Mouse (Mus musculus) adrenal gland, postnatal 14 days (tissue): ENCODE data around the gene Kank4. TPM values are rescaled to one million over a fixed set of nuclear protein-coding genes. Genes with fewer than 3 reads are reported as not detected.
"Not testable (repeated sequence)": the region's sequence is repeated elsewhere in the genome, so short reads cannot be mapped to it uniquely, and the experiment has no call there.

ENCODE experiments used
- DNase-seq: peaks from one replicate; pipeline ENCODE4 v3.0.0; 2021; ENCODE audit warnings: mixed read lengths
- total RNA-seq: library from RNA; stranded (reverse); gene quantifications from 2 replicates; pipeline ENCODE4 v1.2.3, GENCODE M21; 2021

The Kank4 gene
- total RNA-seq, 1 experiment from 2014 or later: 2.4 TPM

DNA sequence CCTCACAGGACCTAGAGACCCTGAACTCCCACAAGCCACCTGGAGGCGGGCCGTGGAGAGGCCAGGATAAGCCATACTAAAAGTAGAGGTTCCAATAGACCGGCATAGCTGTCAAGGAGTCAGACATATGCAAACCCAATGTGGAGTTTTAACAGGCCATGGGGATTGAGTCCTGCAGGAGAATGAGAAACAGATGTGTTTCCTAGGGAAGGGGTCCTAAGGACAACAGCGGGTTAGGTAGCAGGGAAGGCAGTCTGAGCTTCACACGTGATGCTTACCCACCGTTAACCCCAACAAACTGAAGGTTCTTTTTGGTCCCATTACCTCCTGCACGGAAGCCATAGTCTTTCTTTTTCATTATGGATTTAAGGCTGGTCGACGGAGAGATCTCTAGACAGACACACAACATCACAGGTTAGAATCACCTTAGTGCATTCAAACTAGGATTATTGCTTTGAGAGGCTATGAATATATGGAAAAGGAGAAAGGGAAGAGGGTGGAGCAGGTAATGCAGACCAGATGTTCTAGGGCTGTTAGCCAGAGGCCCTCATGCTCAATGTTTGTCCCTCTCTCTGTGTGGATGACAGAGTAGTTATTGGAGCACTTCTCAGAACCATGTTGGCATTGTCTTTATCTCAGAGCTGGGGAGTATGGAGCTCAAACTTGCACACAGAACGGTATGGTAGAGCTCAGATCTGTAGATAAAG is 40.5 kb downstream of the Kank4 start:
- DNase-seq: no peak

- DNase-seq: no peak
Measured at GRCm38 (mm10) chr4:98773785-98774184, 43.6 kb downstream of the Kank4 start.

DNA sequence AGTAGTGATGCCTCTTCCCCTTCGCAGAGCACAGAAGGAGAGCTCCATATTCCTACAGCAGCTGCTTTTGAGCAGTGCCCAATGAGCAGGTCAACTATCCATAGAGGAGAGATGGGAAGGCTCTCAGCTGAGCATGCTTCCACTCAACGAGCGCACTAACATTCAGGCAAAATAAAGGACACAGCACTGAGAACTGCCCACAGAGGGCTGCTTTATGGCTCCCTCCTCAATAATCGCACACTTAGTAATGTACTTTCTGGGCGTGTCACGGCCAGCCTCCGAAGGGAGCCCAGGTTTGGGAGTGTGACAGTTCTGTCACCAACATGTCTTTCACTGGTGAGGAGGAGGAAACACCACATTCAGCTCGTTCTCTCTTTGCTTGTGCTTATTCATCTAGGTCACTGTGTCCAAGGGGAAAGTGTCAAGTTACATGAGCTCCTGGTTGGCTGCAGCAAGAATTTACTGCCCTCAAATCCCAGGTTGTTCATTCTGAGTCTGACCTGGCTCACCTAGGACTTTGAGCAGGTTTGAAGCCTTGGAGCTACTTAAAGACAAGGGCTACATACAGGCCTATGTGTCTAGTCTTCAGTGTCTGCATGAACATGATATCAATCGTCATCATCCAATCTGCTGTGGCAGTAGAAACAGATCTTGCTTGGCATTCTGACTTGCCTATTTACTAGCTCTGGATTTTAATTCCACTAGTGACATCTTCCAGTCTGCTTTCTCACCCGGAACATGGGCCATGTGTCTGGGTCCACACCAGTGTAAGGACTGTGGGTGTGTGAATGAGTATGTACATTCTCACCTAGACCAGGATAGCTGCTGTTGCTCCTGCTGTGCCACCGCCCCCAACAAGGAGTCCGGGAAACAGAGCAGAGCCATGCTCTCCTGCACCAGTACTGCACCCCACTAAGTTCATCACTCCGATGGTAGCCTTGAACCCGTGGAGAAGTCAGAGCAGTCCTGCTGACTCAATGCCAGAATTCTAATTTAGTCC is 49.9 kb downstream of the Kank4 start:
- no peak for DNase-seq

DNA sequence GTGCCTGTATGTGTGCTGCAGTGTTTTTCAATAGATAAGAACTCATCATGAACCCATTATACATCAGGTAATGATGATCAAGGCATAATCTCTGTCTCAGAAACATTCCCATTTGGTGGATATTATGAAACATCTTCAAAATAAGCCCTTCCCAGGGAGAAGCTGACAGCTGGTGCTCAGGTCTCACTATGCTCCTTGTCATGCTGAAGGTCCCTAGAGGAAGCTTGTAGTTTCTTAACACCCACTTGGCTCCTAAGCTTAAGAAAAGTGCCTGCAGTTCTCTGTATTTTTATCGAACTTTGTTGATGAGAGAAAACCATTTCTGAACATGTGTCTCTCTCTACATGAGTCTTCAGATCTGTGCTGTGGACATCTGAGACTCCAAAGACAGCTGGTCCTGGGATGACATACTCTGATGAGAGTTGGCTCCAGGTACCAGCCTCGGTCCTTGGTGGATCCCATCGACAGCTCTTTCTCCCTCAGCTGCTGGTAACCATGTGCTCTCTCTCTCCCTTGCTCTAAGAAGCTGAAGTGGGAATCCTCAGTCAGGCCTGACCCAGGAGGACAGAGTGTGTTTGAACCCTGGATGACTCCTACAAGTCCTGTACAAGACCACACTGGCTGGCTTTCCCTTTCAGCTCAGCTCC is 58.3 kb downstream of the Kank4 start:
- no peak for DNase-seq

GRCm38 (mm10) chr4:98758012-98758821 is 59.1 kb downstream of the Kank4 start:
- DNase-seq: no peak

- no peak for DNase-seq
Measured at GRCm38 (mm10) chr4:98756141-98756540, 61.2 kb downstream of the Kank4 start.

DNA sequence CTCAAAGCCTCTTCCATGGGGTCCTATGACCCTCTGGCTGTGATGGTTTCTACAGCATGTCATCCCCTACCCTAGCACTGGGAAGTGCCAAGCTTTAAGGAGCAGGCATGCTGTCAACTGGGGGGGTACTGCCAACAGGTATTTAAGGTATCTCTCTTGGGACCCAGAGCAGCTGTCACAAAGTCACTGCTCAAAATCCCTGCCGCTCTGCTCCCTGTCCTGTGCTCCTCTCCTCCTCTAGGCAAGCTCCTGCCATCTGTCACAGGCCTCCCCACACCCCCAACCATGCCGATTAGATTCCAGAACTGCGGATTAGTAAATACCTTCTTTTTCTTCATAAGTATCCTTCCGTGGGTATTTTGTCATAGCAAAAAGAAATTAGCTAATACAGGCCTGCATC is 62.9 kb downstream of the Kank4 start:
- DNase-seq: no peak

DNA sequence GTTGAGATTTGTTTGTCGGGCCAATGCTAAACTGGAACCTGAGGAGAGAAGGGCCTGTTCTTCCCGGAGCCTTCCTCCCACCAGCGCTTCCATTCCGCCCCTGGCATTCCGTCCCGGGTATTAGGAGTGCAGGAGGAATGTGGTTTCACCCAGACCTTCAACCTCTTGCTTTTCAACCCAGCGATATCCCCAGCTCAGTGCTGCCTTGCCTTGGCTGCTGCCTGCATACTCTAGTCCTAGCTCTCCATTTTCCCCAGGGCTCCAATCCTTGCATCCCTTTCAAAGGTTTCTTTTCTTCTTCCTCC is 73.5 kb downstream of the Kank4 start:
- peak; percentile 19 for DNase-seq

DNA sequence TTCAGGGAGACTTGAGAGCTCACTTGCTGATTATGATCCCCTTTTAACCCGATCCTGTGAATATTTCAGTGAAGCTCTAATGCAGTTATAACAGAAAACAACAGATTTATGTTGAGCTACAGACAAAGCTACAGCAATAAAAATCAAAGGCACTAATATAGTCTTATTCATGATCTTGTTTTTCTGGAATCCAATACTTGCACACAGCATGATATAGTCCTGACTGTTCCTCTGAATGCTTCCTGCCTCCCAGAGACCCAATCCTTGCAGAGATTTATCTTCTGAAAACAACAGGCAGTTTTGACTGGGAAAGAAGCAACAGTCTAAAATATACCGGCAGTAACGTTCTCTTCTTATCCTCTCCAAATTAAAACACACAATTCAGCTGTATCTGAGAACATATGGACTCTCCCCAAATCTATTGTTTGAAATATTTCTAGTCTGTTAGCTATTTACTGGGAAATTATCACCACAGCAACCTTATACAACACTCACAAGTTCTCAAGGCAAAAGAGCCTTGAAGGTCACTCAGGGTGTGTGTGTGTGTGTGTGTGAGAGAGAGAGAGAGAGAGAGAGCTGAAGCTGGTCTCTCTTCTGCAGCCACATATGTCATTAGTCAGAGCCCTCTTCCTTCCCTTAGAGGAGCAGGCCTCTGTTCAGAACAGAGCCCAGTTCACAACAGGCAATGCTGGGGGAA is 74.0 kb downstream of the Kank4 start:
- DNase-seq: no peak

GRCm38 (mm10) chr4:98739753-98740152 is 77.6 kb downstream of the Kank4 start:
- DNase-seq: peak; percentile 22

- DNase-seq: no peak
Measured at GRCm38 (mm10) chr4:98733660-98734059, 83.7 kb downstream of the Kank4 start.

DNA sequence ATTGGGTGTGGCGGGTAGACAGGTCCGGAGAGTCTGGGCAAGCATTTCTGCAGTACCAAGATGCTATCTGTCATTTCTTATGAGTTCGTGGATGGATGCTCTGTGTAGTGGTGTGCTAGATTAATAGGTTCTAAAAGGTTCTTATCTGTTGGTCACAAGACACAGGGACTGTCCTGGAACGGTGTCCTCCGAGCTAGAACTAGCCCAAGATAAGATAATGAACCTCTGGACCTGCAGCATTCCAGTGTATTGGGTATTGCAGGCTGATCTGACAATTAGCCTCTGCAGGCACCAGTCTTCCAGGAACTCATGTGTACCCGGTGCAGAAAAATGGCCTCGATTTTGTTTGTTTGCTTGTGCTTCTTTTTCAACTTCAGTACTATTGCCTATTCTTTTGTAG is 88.6 kb downstream of the Kank4 start:
- no peak for DNase-seq

GRCm38 (mm10) chr4:98727959-98728347 is 89.4 kb downstream of the Kank4 start:
- DNase-seq: no peak

DNA sequence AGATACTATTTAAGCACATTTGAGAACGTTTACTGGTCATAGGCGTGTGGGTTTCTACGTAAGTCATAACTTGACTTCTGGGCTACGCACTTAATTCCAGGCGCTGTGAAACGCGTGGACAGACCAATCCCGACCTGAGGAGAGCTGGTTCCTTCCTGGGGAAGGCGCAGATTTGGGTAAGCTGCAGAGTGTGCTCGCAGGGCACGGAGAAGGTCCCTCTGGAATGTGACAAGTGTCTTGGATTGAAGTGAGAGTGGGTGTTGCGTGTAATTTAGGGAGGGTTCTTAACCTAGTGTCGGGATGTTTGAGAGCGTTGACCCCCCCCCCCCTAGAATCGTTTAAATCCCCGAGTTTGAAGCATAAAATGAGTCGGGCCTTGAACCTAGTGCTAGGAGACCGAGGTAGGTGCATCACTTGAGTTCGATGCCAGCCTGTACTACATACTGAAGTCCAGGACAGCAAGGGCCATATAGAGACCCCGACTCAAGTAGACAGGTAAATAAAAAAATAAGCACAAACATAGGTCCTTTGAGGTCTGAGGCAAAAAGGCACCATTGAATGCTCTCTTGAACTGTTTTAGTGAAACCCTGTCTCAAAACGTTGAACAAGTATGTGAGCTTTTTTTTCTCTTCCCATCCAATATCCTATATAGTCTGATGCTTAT is 89.9 kb downstream of the Kank4 start:
- no peak for DNase-seq

GRCm38 (mm10) chr4:98726590-98727237 is 90.6 kb downstream of the Kank4 start, which contains the start of gene L1td1:
Gene L1td1 (plus strand): TSS chr4:98726734.
- DNase-seq: peak; percentile 5

DNA sequence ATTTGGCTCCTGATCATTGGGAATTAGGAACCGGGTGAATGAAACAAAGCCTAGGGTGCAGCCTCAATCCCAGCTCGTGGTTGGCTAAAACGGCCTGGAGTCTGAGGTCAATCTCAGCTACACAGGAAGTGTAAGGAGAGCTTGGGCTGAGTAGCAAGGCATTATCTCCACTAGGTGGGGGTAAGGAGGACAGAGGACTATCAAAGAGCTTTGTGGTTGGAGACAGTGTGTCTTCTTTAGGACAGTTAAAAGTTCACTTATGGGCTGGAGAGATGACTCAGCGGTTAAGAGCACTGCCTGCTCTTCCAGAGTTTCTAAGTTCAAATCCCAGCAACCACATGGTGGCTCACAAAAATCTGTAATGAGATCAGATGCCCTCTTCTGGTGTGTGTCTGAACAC is 91.9 kb downstream of the Kank4 start:
- DNase-seq: peak; percentile 14

GRCm38 (mm10) chr4:98724682-98725081 is 92.7 kb downstream of the Kank4 start:
- DNase-seq: not testable (repeated sequence)

- DNase-seq: peak; percentile 79
Measured at GRCm38 (mm10) chr4:98722454-98722853, 94.9 kb downstream of the Kank4 start.

GRCm38 (mm10) chr4:98718547-98718917 is 98.8 kb downstream of the Kank4 start:
- DNase-seq: no peak
